Mouse (Mus musculus) gastrocnemius, postnatal 36 days (tissue): ENCODE data around the gene Fnbp4. TPM values are rescaled to one million over a fixed set of nuclear protein-coding genes. Genes with fewer than 3 reads are reported as not detected.

Experiments used
- DNase-seq, 2 experiments: peaks; one replicate each; pipeline ENCODE4 v3.0.0; 2022
- intact Hi-C: fragments of 180-260 bp; cut with DNase I; formaldehyde crosslinking; loops from one replicate; pipeline ENCODE4 v1.15.1; 2025
- long read RNA-seq, 2 experiments: library from polyadenylated mRNA; stranded (forward); transcript quantifications; one replicate each; pipeline ENCODE4 v2.0.0; 2021
- total RNA-seq, 2 experiments: library from RNA; stranded (reverse); gene quantifications; 2 replicates each; pipeline ENCODE4 v1.2.3; 2021

Fnbp4 gene
- total RNA-seq = 10 to 100 TPM; 14.7 to 17.3 TPM
- long read RNA-seq, experiment 1, partial matches to known transcripts = 3 of 4 reads
- long read RNA-seq, experiment 1, other reads (novel, unspliced or antisense) = 1 of 4 reads
- long read RNA-seq, experiment 2 = 0 reads

DNA sequence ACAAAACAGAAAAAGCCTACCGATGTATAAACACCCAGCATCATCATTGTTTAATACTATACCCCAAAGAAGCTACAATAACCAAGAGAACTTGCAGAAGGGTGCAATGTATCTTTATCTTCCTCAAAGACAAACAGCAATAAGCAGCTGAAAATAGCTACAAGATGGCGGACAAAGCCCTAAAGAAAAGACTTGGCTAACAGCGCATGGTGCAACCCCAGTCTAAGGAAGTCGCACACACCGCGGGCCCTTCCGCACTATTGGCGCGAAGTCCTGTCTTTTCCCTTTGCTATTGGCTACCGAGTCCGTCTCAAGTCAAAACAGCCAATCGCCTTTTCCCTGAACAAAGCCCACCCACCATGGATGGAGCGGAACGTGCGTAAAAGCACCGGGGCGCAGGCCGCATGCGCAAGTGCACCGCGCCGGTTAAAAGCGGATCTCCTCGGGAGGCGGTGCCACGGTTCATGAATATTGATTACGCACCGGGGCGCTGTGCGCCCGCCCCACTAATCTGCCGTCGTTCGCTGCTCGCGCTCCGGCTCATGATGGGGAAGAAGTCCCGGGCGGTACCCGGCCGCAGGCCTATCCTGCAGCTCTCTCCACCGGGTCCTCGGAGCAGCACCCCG lies at the start of gene Fnbp4:
Gene Fnbp4 (plus strand): TSS at position 318 of the 626 bp plus-strand sequence.
- intact Hi-C loops = no loop called here
- peak; percentile 95 for DNase-seq

DNA sequence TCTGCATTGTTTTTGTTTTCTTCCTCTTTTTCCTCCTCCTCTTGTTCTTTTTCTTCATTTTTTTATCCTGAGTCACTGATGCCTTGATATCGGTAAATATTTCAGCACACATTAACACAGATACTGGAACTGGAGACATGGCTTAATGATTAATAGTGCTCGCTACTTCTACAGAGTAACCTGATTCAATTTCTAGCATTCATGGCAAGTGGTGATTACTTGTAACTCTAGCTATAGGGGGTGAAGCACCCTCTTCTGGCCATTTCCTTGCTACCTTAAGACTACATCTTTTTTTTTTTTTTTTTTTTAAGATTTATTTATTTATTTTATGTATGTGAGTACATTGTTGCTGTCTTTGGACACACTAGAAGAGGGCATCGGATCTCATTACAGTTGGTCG lies 44.2 kb upstream of the Fnbp4 start:
- no peak for DNase-seq
- intact Hi-C loops = no loop called here

DNA sequence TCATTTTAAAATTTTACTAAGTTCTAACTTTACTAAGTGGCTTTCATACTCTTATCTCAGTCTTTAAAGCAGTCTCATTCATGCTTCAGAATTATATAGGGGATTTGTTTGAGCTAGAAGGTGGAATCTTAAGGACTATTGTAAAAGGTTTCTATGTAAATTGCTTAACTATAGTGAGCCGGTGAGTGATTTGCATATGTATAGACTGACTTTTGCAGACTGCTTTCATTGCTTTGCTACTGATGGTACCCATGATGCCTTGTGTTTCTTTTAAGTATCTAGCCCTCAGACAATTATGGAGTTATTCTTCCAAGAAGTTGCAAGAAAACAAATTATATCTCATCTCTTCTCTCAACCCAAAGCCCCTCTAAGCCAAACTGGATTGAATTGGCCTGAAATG lies 36.6 kb upstream of the Fnbp4 start:
- DNase-seq = no peak
- intact Hi-C loops = no loop called here

DNA sequence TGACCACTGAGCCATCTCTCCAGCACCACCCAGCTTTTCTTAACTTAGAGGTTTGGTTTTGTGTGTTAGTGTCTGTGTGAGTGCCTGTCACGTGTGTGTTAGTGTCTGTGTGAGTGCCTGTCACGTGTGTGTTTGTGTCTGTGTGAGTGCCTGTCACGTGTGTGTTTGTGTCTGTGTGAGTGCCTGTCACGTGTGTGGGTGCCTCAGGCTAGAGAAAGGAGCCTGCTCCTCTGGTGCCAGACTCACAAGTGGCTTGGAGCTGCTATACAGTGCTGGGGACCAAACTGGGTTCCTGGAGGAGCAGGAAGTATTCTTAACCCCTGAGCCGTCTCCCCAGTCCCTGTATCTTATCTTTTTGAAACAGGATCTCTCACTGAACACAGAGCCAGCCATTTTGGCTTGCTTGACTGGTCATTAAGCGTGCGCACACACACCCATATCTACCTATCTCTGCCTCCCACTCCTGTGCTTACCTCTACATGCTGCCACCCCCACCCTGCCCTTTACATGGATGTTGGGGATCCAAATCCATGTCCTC lies 29.5 kb upstream of the Fnbp4 start:
- no peak for DNase-seq
- intact Hi-C loops = no loop called here

DNA sequence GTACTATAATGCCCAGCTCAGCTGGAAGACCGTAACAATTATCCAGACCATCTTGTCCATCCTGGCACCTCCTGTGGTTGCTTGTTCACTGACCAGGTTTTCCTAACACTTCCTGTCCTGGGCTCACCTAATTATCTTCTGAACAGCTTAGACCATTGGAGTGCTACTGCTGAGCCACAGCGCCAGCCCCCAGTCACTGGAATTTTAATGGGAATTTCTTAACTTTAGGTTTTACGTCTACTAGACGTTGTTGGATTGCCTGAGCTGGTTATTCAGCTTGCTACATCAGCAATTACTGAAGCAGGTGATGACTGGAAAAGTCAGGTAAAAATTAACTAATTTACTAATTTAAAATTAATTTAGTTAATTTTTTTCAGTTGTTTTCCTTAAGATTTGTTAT lies 27.8 kb upstream of the Fnbp4 start:
- DNase-seq = no peak
- intact Hi-C loops = no loop called here

DNA sequence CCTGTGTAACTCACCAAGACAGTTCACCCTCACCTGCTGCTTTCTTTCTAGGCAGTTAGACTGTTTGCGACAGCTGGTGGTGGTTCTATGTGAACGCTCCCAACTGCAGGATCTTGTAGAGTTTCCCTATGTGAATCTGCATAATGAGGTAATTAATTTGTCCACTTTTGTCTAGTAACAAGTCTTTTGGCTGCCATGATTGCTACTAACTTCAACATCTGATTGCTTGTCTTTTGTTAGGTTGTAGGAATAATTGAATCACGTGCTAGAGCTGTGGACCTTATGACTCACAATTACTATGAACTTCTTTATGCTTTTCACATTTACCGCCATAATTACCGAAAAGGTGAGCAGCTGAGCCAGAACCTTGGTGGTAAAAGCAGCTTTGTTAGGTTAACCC lies 27.2 kb upstream of the Fnbp4 start:
- intact Hi-C loops = no loop called here
- no peak for DNase-seq

DNA sequence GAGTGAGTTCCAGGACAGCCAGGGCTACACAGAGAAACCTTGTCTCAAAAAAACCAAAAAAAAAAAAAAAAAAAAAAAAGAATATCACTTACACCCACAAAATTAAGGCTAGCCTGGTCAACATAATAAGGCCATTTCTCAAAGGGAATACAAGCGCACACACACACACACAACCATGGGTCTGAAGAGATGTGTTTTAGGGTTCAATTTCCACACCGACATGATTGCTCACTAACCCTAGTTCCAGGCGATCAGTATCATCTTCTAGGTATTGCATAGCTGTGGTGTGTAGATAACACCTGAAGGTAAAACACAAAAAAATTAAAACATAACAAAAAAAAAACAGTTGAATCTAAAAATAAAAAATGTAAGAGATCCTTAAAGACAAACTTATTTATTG lies 18.4 kb upstream of the Fnbp4 start:
- intact Hi-C loops = no loop called here
- DNase-seq = no peak

DNA sequence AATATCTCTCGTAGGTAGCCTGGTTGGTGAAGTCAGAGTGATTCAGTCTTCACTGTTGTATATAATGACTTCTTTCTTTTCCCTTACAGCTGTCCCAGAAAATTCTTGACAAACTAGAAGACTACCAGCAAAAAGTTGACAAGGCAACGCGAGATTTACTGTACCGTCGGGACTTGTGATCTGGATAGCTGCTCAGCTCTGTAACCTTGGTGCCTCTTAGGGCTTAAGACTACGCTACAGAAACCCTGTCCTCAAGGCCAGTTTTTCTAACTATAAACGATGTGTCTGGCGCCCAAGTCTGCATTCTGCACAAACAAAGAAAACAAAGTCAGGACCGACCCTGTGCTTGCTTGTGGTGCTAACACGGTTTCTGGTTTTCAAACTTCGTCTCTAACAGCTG lies 9.8 kb upstream of the Fnbp4 start:
- no peak for DNase-seq
- intact Hi-C loops = no loop called here

DNA sequence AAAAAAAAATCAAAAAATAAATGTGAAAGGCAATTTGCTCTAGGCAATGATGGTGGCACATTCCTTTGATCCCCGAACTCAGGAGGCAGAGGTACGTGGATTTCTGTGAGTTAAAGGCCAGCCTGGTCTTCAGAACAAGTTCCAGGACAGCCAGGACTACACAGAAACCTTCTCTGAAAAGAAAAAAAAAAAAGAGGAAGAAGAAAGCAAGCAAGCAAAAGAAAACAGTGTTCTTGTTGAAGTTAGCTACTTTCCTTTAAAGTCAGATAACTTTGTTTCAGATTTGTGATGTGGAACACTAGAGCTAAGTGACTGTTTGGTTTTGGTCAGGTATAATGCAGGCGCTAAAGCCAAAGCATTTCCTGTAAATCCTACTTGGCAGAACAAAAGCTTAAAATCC lies 6.4 kb upstream of the Fnbp4 start:
- no peak for DNase-seq
- intact Hi-C loops = no loop called here

DNA sequence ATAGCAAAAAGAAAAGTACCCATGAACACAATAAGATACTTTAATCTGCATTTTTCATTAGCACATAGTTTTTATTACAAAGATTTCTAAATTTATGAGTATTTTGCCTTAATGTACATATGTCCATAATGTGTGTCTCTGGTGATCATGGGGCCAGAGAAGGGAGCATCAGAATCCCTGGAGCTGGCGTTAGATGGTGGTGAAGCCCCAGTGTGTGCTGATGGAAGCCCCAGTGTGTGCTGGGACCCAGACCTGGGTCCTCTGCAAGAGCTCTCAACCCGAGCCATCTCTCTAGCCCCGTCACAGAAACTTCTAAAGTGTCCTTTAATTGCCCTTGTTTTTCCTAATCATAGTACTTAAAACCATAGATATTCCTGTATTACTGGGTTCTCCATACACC lies 5.8 kb upstream of the Fnbp4 start:
- intact Hi-C loops = no loop called here

DNA sequence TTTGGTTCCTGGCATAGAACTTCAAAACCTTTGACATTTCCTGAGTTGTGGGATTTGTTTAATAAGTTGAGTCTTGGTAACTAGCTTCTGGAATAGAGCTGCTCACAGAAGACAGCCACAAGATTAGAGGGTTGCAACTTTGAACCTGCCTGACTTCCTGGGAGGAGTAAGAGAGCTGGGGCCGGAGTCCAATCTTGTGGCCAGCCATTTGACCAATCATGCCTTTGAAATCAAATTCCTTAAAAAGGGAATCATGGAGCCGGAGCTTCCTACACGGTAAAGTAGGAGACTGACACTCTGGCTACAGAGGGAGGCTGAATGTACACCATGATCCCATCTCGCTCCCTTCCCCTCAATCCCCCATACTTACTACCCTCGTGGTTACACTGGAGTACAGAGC lies 5.2 kb upstream of the Fnbp4 start:
- intact Hi-C loops = no loop called here
- no peak for DNase-seq

More for the DNA sequence above, 5.8 kb upstream of the Fnbp4 start:
- DNase-seq = no peak

DNA sequence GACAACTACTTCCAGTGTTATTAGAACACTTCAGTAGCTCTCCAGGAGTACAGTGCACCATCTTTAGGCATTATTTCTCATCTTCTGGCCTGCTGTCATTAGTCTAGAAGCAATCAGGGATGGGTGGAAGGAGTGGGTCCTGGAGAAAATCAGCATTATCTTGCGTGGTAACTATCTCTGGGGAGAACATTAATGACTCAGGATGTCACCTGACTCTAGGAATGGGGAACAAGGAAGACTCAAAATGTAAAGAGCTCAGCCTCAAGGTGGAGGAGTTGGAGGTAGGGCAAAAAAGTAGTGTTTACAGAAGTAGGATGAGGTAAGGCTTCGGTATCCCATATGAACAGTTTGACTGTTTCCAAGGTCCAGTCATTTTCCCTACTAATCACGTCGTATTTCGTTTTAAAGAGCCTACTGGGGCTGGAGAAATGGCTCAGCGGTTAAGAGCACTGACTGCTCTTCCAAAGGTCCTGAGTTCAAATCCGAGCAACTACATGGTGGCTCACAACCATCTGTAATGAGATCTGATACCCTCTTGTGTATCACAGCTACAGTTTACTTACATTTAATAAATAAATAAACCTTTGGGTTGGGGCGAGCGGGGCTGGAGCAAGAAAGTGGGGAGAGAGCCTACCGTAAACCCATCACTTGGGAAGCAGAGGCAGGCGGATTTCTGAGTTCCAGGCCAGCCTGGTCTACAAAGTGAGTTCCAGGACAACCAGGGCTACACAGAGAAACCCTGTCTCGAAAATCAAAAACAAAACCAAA lies 701 bp upstream of the Fnbp4 start:
- DNase-seq = no peak
- intact Hi-C loops = no loop called here

DNA sequence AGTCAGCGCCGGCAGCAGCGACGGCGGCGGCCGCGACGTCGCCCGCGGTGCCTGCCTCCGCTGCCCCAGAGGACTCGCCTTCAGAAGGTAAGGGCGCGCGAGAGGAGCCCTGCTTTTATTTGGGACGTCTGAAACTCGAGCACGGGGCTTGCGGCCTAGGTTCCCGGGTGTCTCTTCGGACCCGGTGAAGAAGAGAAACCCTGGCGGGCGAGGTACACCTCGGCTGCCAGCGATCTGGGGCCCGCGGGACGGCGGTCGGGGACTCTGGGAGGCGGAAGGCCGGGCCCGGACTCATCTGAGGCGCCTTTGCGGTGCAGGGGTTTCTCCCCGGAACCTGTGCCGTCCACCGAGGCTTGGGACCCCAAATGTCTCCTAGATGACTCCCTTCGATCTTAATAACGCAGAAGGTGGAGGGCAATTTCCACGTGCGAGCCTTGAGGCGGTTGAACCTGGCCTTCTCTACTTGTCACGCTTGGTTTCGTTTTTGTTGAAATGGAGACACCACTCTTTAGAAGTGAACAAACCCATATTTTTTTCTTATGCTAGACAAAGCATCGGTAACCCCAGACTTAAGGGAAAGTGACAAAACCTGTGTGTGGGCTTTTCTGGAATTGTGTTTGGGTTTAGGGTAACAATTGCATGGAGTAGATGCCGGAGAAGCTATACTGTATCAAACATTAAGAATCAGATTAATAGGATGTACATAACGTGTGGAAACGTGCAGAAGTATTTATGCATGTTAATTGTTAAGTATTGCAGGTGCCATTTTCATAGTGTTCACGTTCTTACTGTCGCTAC lies 769 bp downstream of the Fnbp4 start:
- peak in 1 of 2 experiments; percentile 13 for DNase-seq
- intact Hi-C loops = no loop called here

DNA sequence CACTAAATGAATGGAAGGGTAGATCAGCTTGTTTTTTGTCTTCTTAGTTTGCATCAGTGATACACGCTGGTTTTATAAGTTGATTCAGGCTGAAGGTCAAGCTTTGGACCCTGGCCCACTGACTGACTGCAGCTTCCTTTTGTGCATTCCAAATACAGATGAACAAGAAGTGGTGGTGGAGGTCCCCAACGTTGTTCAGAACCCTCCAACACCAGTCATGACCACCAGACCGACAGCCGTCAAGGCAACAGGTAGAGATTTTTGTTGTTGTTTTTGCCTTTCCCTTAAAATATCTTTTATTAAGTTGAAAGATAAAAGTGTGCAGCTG lies 1.3 kb downstream of the Fnbp4 start:
- intact Hi-C loops = no loop called here
- no peak for DNase-seq

DNA sequence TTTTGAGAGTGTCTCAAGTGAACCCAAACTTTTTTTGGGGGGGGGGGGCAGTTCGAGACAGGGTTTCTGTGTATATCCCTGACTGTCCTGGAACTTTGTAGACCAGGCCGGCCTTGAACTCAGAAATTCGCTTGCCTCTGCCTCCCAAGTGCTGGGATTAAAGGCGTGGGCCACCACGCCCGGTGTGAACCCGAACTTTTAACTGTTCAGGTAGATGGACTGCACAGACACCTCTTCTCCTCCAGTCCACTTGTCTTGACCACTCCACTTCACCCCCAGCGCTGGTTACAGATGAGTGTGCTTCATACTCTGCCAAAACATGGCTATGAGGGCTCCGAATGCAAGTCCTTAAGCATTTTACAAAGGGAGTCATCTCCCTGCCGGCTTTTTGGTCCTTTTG lies 2.0 kb downstream of the Fnbp4 start:
- intact Hi-C loops = no loop called here

DNA sequence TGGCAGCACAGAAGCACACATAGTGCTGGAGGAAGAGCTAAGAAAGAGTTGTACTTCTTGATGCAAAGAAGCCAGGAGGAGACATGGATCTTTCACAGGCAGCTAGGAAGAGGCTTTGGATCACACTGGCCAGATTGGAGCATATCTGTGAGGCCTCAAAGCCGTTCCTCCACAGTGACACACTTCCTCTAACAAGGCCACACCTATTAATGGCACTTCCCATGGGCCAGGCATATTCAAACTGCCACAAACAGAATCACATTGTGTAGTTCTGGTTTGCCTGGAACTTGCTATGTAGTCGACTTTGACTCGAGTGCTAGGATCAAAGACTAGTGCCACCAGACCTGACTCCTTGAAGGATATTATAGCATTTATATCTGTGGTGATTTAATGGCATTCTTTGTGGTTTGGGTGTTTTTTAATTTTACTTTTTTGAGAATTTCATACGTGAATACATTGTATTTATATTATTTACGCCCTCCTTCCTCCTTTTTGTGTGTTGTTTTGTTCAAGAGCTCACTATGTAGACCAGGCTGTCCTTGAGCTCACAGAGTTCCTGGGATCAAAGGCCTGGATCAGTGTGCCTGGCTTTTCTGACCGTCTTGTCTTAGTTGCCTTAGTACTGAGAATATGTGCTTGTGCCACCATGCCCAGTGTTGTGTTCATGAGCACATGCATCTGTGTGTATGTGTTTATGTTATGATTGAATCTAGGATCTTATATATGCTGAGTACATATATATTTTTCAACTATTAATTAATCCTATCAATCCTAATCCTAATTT lies 4.7 kb downstream of the Fnbp4 start:
- no peak for DNase-seq

More for the DNA sequence above, 2.0 kb downstream of the Fnbp4 start:
- no peak for DNase-seq

DNA sequence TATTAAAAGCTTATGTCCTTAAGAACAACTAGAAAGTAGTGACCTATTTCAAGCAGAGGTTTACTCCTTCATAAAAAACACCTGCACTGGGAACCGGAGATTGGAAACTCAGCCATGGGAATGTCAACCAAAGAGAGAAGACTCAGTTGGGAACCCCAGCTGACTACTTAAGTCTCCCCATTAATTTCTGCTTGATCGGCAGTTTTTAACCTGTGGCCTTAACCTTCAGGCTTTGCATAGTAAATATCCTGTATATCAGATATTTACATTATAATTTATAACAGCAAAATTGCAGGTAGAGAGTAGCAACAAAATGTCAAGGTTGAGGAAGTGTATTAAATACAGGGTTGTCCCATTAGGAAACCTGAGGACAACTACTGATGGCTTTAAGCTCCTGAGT lies 8.4 kb downstream of the Fnbp4 start:
- DNase-seq = no peak
- intact Hi-C loops = loop anchor here (10.0 kb wide), 1 partner anchor 59 kb away; no protein-coding TSS in a partner anchor

More for the DNA sequence above, 4.7 kb downstream of the Fnbp4 start:
- intact Hi-C loops = loop anchor here (10.0 kb wide), 1 partner anchor 55 kb away; no protein-coding TSS in a partner anchor

DNA sequence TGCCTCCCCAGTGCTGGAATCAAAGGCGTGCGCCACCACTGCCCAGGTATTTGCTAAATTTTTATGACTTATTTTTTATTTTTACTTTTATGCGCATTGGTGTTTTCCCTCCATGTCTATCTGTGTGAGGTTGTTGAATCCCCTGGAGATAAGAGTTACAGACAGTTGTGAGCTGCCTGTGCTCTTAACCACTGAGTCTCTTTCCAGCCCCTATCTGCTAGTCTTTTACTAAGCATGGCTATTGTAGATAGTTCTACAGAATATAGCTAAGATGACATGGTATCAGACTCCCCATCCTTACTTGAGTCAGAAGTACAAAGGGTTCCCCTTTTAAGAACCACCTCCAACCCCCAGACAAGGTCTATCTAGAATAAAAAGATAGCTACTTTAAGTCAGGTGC lies 9.0 kb downstream of the Fnbp4 start:
- DNase-seq = no peak
- intact Hi-C loops = loop anchor here (10.0 kb wide), 1 partner anchor 59 kb away; no protein-coding TSS in a partner anchor

DNA sequence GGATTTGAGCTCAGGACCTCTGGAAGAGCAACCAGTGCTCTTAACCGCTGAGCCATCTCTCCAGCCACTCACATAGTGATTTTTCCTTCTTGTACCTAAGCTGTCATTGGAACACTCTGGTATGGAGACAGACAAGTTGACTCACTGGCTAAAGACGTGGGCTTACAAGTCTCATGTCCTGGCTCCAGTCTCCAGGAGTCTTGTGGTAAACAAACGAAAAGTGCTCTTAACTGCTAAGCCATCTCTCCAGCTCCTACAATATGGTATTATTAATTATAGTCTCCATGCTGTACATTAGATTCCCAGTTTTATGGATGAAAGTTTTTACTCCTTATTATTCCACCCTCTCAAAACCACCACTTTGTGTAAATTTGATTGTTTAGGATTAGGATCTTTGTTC lies 20.0 kb downstream of the Fnbp4 start:
- intact Hi-C loops = no loop called here
- DNase-seq = no peak

DNA sequence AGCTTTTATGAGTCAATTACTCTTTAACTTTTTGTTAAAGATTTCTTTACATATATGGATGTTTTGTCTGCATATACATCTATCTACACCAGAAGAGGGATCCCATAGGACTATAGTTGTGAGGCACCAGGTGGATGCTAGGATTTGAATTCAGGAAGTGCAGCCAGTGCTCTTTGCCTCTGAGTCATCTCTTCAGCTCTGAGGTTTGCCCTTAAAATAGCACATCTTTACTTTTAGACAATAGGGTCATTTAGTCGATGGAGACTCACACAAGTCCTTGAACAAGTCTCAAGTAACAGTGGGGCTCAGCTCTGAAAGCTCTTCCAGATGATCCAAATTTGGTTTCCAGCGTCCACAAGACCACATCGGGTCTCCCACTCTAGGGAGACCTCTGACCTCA lies 36.2 kb downstream of the Fnbp4 start:
- intact Hi-C loops = no loop called here
- DNase-seq = no peak
